Mouse (Mus musculus) gastrocnemius, adult 2 months (tissue): ENCODE measurements around the gene Pomgnt2. TPM values are rescaled to one million over a fixed set of nuclear protein-coding genes. Genes with fewer than 3 reads are reported as not detected.
"Not testable (repeated sequence)": the region's sequence is repeated elsewhere in the genome, so short reads cannot be mapped to it uniquely, and the experiment has no call there.

Experiments used
- DNase-seq: peaks from one replicate; pipeline ENCODE4 v3.0.0; 2022
- H3K27ac ChIP-seq: fragments of 200-600 bp; 2 replicates; pipeline ENCODE4 v1.8.1; 2022; ENCODE audit warnings: mild to moderate bottlenecking
- H3K4me3 ChIP-seq: fragments of 200-600 bp; 2 replicates; pipeline ENCODE4 v1.8.1; 2022; ENCODE audit warnings: mild to moderate bottlenecking, moderate library complexity
- CTCF ChIP-seq: fragments of 200-600 bp; IDR thresholded peaks from 2 replicates; pipeline ENCODE4 v1.8.1; 2022; ENCODE audit warnings: antibody characterized with exemption, mild to moderate bottlenecking, moderate library complexity
- intact Hi-C: fragments of 180-260 bp; cut with DNase I; formaldehyde crosslinking; loops from one replicate; pipeline ENCODE4 v1.15.1; 2025
- total RNA-seq, 2 experiments: library from RNA; stranded (reverse); gene quantifications; 2 replicates each; pipeline ENCODE4 v1.2.3; 2021

The Pomgnt2 gene
- total RNA-seq, 2 experiments from 2014 or later = 14.9 to 16.7 TPM

DNA sequence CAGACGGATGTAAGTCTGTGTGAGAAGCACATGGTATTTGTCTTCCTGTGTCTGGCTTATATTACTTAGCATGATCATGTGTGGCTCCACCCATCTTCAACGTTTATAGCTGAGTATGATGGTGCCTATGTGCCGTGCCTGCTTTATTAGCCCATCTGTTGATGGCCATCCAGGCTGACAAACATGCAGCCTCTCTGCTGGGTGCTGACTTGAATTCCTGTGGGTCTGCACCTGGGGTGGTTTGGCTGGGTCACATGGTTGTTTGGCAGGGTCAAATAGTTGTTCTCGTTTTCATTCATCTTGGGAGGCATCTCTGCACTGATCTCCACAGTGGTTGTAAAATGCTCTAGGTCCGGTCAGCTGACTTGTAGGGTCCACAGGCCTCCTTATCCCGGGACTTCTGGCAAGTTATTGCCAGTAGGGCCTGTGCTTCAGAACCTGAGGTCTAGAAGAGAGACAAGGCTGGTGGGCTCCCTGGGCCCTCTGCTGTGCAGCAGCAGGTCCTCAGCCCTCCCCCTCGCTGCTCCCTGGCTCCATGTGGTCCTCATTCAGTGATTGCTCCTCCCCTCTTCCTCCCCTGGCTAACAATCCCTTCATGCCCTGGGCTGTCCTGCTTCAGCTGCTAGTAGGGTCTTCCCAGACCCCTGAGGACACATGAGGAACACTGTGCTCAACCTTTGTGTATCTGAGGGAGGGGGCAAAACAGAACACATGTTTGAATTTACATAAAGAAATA lies 29.1 kb upstream of the Pomgnt2 start:
- no peak for DNase-seq
- no peak for TF ChIP-seq CTCF
- intact Hi-C loops = loop anchor here (1.0 to 5.0 kb wide), 2 partner anchors 41 to 92 kb away; no protein-coding TSS in a partner anchor
- Histone ChIP-seq H3K27ac (peak overlapping the region; percentile 95), H3K4me3 (no peak overlapping the region)

DNA sequence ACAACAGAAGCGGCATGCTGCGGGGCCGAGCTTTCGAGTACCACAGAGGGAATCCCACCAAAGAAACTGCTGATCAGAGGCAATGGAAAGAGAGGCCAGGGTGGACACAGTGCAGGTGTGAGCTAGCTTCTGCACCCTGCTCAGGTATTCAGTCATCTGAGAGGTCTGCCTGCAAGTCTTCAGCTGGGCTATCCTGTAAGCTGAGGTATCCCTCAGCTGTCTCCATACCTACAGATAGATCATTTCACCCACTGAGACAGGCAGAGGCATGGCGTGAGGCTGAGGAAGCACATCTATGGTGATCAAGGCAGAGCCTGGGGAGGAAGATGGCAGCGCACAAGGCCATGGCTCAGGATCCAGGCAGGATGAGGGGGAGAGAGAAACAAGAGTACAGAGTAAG lies 27.5 kb upstream of the Pomgnt2 start:
- no peak for TF ChIP-seq CTCF
- H3K27ac ChIP-seq = peak overlapping the region; percentile 86
- H3K4me3 ChIP-seq = no peak overlapping the region
- no peak for DNase-seq
- intact Hi-C loops = no loop called here

DNA sequence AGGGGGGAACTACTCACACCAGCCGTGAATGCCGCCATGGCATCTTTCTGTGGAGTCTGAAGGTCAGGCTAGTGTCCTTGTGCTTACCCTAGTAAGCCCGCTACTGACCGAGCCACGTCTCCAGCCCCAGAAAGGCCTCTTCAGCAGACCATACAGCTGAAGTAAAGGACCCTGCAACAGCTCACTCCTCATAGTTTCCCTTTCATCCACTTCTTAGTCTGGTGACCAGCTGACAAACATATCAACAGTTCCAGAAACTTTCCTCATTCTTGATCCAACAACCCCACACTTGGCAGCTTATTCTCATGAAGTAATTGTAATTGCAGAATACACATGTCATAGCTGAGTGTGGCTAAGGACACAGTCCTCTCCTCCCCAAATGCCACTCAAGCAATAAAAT lies 27.0 kb upstream of the Pomgnt2 start:
- no peak for TF ChIP-seq CTCF
- no peak overlapping the region; the same call in 1 of the 2 replicates for H3K4me3 ChIP-seq
- DNase-seq = no peak
- intact Hi-C loops = no loop called here
- H3K27ac ChIP-seq = peak overlapping the region; percentile 86

DNA sequence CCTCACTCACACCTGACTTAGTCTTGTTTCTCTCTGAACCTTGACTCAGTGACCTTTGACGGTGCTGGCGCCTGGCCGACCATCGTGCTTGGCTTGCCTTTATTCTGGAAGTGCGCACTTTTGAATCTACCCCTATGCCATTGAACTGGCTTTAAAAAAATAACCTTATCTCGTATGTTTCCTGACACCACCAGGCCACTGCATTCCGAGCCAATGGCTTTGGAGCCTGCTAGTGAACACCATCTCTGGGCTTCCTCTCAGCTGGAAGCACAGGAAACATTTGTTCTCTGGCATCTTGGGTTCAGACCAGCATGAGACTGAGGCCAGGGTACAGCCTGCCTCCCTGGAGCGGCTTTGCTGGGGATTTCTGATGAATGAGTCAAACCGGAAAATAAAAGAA lies 25.9 kb upstream of the Pomgnt2 start:
- intact Hi-C loops = no loop called here

DNA sequence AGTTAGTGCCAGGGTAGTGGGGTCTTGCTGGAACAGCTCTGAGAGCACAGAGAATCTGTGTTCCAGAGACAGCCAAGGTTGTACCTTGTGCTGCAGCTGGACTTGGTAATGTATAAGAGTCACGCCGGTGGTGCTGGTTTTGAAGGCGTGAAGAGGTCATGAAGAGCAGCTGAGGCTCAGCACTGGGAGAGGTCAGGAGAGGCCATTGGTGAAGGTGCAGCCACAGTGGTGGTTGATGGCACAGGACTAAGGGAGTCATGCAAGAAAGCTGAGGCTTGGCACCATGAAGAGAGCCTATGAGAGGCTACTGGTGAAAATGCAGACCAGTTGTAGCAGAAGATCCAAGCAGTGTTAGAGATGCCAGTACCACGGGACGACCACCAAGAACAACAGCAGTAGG lies 24.7 kb upstream of the Pomgnt2 start:
- no peak overlapping the region for H3K4me3 ChIP-seq
- intact Hi-C loops = no loop called here
- peak overlapping the region; percentile 86 for H3K27ac ChIP-seq
- no peak for TF ChIP-seq CTCF
- no peak for DNase-seq

More for the DNA sequence above, 25.9 kb upstream of the Pomgnt2 start:
- no peak for TF ChIP-seq CTCF
- peak overlapping the region; percentile 86 for H3K27ac ChIP-seq
- DNase-seq = peak; percentile 77
- H3K4me3 ChIP-seq = no peak overlapping the region

DNA sequence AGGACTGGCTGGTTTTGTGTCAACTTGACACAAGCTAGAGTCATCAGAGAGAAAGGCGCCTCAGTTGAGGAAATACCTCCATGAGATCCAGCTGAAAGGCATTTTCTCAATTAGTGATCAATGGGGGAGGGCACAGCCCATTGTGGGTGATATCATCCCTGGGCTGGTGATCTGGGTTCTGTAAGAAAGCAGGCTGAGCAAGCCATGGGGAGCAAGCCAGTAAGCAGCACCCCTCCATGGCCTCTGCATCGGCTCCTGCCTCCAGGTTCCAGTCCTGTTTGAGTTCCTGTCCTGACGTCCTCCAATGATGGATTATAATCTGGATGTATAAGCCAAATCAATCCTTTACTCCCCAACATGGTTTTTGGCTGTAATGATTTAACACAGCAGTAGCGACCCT lies 24.3 kb upstream of the Pomgnt2 start:
- H3K4me3 ChIP-seq, DNase-seq, intact Hi-C loops: not testable (repeated sequence)
- peak overlapping the region; percentile 86 for H3K27ac ChIP-seq

DNA sequence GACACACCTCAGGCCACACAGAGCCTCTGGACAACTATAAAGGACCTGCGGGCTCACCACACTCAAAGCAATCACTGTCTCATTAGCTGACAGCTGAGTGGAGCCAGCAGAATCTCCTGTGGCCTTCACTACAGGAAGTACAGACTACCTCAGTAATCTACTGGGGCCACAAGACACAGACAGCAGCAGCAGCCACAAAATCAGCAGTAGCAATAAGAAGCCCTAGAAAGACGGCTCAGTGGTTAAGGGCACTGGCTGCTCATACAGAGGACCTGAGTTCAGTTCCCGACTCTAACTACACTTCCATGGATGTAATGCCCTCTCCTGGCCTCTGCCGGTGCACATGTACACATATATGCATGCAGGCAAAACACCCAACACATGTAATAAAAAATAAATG lies 23.4 kb upstream of the Pomgnt2 start:
- no peak for TF ChIP-seq CTCF
- H3K4me3 ChIP-seq = no peak overlapping the region
- intact Hi-C loops = no loop called here
- peak overlapping the region; percentile 86; the same call in 1 of the 2 replicates for H3K27ac ChIP-seq
- no peak for DNase-seq

DNA sequence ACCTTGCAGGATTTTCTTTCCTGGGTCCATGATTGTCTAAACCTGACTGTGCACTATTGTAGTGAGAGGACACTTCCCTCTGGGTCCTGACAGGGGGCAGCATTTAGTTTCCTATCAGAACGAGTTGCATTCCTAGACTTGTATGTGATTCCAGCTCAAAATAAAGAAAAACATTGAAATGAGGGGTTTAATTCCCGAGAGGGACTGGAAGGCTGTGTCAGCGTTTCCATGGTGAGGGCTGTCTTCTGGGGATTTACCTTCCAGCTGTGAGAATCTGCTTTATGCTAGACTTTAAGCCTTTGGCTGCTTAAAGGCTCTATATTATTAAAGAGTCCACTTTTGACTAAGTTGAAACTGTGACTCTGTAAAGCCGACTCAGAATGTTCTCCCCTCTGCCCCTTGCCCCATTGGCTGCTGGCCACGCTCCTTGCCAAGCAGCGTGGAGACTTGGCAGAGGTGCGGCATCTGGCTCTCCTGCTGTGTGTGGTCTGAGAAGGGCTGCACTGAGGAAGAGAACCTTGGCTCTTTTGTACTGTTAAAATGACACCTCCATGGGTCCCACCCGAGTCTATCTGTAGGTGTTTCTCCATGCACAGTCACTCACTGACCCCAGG lies 22.0 kb upstream of the Pomgnt2 start:
- peak overlapping the region; percentile 77 for H3K27ac ChIP-seq
- TF ChIP-seq CTCF = peak; percentile 83
- H3K4me3 ChIP-seq = peak overlapping the region; percentile 59
- peak; percentile 66 for DNase-seq
- intact Hi-C loops = loop anchor here (1.0 to 2.0 kb wide), 3 partner anchors 102 to 180 kb away; no protein-coding TSS in a partner anchor

DNA sequence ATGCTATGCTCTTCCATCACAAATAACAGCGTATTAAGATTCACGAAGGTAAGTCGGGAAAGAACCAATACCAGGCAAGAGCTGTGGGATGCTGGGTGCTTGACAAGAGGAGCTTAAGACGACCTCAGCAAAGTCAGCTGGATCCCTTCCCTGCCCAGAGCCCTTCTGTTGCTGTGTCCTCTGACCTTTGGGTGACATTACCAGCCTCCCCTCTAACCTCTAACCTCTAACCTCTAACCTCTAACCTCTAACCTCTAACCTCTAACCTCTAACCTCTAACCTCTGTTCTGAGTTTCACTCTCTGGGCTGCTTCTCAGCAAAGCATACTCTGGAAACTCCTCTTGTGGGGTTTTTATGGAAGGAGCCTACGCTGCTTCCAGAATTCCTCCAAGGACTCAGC lies 21.2 kb upstream of the Pomgnt2 start:
- no peak for DNase-seq
- TF ChIP-seq CTCF = no peak
- Histone ChIP-seq H3K27ac (no peak overlapping the region), H3K4me3 (no peak overlapping the region)
- intact Hi-C loops = loop anchor here (1.0 to 2.0 kb wide), 2 partner anchors 103 to 181 kb away; no protein-coding TSS in a partner anchor

DNA sequence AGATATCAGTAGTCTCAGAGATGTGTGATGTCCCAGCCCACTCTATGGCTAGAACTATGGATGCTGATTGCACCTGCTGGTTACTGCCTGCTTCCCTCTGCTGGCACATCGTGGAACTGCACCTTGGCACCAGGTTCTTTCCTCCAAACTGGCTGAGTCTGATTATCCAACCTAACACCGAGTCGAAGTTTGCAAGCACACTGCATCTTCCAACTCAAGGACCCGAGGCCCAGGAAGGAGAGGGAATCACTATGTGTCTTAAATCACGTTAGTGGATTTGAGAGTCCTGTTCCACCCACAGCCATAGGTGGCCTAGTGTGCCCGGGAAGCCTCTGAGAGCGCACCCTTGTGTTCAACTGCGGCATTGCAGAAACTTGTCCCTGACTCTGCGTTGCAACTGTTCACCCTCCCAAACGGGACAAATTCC lies 17.3 kb upstream of the Pomgnt2 start:
- intact Hi-C loops = no loop called here
- TF ChIP-seq CTCF = peak; percentile 74
- Histone ChIP-seq H3K4me3 (peak overlapping the region; percentile 34; the same call in 1 of the 2 replicates), H3K27ac (no peak overlapping the region)
- peak; percentile 88 for DNase-seq

DNA sequence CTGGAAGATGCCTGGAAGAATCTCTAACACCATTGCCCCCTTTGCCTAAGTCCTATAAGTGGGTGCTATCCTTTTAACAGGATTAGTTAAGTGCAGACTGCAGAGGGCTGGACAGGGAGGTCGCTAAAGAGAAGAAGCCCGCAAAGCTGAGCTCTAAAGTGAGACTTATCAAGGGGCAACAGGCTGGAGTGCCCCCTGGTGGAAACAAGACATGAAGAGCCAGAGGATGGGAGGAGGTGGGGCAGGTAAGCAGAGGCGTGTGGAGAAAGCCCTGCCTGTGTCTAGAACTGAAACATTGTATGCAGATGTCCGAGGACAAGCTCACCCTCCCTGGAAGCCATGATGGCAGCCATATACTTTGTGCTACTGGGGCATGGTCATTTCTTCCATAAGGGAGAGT lies 16.7 kb upstream of the Pomgnt2 start:
- no peak for DNase-seq
- TF ChIP-seq CTCF = peak; percentile 32; the same call in 1 of the 2 replicates
- intact Hi-C loops = no loop called here
- Histone ChIP-seq H3K27ac (no peak overlapping the region), H3K4me3 (no peak overlapping the region)

DNA sequence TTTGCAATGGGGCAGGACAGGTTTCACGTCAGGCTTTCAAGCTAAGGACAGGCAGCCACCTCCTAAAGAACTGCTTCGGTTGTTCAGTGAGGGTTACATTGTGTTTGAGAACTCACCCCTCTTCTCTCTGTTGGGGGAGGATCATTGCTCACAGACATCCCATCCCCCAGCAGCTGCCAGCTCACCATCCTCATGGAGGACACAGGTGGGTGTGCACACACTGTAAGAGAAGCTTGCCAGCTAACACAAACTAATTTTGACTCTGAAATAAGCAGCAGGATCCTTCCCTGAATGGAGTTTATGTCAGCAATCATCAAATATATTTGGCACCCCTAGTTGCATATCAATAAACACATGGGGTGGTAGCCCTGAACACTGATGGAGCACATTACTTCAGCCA lies 15.9 kb upstream of the Pomgnt2 start:
- no peak for TF ChIP-seq CTCF
- intact Hi-C loops = no loop called here
- Histone ChIP-seq H3K4me3 (no peak overlapping the region), H3K27ac (no peak overlapping the region)
- DNase-seq = no peak

DNA sequence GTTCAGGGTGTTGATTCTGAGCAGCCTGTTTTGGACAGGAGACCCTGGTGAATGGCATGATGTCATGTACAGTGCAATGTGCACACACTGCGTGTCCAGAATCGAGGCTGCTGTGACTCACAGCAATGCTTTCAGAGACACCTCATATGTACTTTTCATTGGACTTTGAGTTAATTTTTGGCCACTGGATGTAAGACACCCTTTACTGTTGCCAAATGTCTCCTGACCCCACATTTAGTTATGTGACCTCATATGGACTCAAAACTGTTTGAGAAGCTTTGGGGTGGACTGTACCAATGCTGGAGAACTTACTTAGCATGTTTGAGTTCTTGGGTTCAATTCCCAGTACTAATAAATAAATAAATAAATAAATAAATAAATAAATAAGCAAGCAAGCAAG lies 13.8 kb upstream of the Pomgnt2 start:
- intact Hi-C loops = no loop called here
- TF ChIP-seq CTCF = no peak

More for the DNA sequence above, 13.8 kb upstream of the Pomgnt2 start:
- no peak for DNase-seq
- Histone ChIP-seq H3K4me3 (no peak overlapping the region), H3K27ac (no peak overlapping the region)
